Mouse (Mus musculus) intestine, embryonic 14.5 days (tissue): ENCODE data around the gene Chrm3. TPM values are rescaled to one million over a fixed set of nuclear protein-coding genes. Genes with fewer than 3 reads are reported as not detected.

Experiments used
- ATAC-seq: fragments of 200-750 bp; cut with Nextera tagmentation; replicated peaks from 2 replicates; pipeline ENCODE4 v1.8.0; 2017; ENCODE audit warnings: low read depth, moderate number of reproducible peaks, moderate TSS enrichment, moderate library complexity; ENCODE audit not compliant: low FRiP score, low TSS enrichment
- DNase-seq: peaks from one replicate; pipeline ENCODE4 v3.0.0-alpha.2; 2018; ENCODE audit warnings: low spot score
- H3K27ac ChIP-seq: fragments of 300-500 bp; sonication (generic); 2 replicates; pipeline ENCODE4 v1.5.1; 2014; ENCODE audit warnings: low read depth, mild to moderate bottlenecking, control low read depth
- H3K27me3 ChIP-seq: fragments of 300-500 bp; sonication (generic); replicated peaks from 2 replicates; pipeline ENCODE4 v1.6.1; 2014; ENCODE audit warnings: low read length, control low read depth; ENCODE audit not compliant: control insufficient read depth, insufficient read depth
- H3K36me3 ChIP-seq: fragments of 300-500 bp; sonication (generic); 2 replicates; pipeline ENCODE4 v1.6.1; 2014; ENCODE audit warnings: low read length, control low read depth; ENCODE audit not compliant: control insufficient read depth, insufficient read depth
- H3K4me1 ChIP-seq: fragments of 300-500 bp; sonication (generic); replicated peaks from 2 replicates; pipeline ENCODE4 v1.6.1; 2014; ENCODE audit warnings: low read length, control low read depth, mixed read lengths; ENCODE audit not compliant: control insufficient read depth, insufficient read depth
- H3K4me2 ChIP-seq: fragments of 300-500 bp; sonication (generic); 2 replicates; pipeline ENCODE4 v1.6.1; 2014; ENCODE audit warnings: low read length
- H3K4me3 ChIP-seq: fragments of 300-500 bp; sonication (generic); 2 replicates; pipeline ENCODE4 v1.5.1; 2014; ENCODE audit warnings: low read depth, low read length, control low read depth, mixed read lengths
- H3K9ac ChIP-seq: fragments of 300-500 bp; sonication (generic); 2 replicates; pipeline ENCODE4 v1.6.1; 2014; ENCODE audit warnings: mild to moderate bottlenecking, low read length
- H3K9me3 ChIP-seq: fragments of 300-500 bp; sonication (generic); 2 replicates; pipeline ENCODE4 v1.6.1; 2016; ENCODE audit warnings: low read length, control low read depth; ENCODE audit not compliant: control insufficient read depth
- WGBS: fragments of 180-500 bp; shearing (Covaris S2); extraction: QIAGEN DNeasy Blood & Tissue Kit; methylation state at CpG from one replicate; pipeline ENCODE4 v1.1.7; 2014; 5-methylcytosine and 5-hydroxymethylcytosine counted together
- polyA plus RNA-seq: library from polyadenylated mRNA; unstranded; fragments of >200 nt; fragmentation: Nextera tagmentation; extraction: Ambion mirVana; gene quantifications from 2 replicates; pipeline ENCODE4 v1.2.1, GENCODE M21; 2014

Gene Chrm3
- polyA plus RNA-seq, 1 experiment from 2014 or later: 1.6 TPM

DNA sequence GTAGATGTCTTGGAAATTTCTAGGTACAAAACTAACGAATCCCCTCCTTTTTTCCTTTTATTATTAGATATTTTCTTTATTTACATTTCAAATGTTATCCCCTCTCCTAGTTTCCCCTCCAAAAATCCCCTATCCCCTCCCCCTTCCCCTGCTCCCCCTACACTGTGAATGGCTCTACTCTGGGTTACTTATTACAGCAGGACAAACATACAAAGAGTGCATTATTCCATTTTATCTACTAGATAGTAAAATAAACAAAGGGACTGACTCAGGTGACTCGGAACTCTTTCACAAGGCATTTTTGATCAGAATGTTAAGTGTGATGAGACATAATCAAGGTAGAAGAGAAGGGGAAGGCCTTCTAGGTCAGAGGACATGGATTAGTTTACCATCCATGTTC lies 148.5 kb downstream of the Chrm3 start:
- Histone ChIP-seq H3K9me3 (no peaks in the 10 kb centered on the region), H3K4me3 (no peak overlapping the region), H3K27me3 (no peaks in the 10 kb centered on the region), H3K4me2 (no peak overlapping the region), H3K4me1 (no peaks in the 10 kb centered on the region), H3K9ac (no peak overlapping the region), H3K27ac (no peak overlapping the region), H3K36me3 (no peaks in the 10 kb centered on the region)
- DNase-seq (no peak), ATAC-seq (0 out of 2 replicates have a peak, but pooled peaks have one; percentile 15)
- 76% methylated on average over 2 of the region's 2 CpGs for WGBS

DNA sequence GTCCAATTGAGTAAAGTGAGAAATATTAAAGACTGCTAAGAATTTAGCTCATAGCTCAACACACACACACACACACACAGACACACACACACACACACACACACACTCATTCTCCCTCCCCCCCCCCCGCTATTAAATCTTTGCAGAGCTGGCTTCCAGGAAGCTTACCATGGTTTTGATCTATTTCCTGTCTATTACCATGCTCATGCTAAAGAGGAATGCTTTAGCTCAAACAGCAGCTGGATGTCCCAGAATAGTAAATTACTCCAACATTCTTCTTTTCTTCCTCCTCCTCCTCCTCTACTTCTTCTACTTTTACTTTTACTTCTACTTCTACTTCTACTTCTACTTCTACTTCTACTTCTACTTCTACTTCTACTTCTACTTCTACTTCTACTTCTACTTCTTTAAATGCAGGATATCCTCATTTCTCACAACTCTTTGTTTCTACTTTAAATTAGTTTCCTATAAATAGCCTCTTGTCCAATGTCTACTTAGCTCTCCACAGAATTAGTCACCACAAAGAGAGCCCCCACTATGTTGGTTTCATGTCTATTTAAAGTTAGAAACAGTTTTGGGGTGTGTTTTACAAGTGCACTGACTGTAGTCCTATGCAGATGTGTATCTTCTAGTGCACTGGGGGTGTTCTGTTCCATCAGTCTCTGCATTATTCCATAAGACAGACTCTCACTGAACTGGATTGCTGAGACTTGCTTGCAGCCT lies 150.0 kb downstream of the Chrm3 start:
- DNase-seq (no peak), ATAC-seq (no peak)
- H3K4me3 ChIP-seq: no peak overlapping the region
- 33% methylated on average over 1 of the region's 1 CpGs for WGBS
- H3K4me2 ChIP-seq: no peak overlapping the region
- H3K9ac ChIP-seq: no peak overlapping the region
- no peaks in the 10 kb centered on the region for H3K27me3 ChIP-seq
- no peaks in the 10 kb centered on the region for H3K4me1 ChIP-seq
- no peaks in the 10 kb centered on the region for H3K9me3 ChIP-seq
- no peaks in the 10 kb centered on the region for H3K36me3 ChIP-seq
- H3K27ac ChIP-seq: no peak overlapping the region

DNA sequence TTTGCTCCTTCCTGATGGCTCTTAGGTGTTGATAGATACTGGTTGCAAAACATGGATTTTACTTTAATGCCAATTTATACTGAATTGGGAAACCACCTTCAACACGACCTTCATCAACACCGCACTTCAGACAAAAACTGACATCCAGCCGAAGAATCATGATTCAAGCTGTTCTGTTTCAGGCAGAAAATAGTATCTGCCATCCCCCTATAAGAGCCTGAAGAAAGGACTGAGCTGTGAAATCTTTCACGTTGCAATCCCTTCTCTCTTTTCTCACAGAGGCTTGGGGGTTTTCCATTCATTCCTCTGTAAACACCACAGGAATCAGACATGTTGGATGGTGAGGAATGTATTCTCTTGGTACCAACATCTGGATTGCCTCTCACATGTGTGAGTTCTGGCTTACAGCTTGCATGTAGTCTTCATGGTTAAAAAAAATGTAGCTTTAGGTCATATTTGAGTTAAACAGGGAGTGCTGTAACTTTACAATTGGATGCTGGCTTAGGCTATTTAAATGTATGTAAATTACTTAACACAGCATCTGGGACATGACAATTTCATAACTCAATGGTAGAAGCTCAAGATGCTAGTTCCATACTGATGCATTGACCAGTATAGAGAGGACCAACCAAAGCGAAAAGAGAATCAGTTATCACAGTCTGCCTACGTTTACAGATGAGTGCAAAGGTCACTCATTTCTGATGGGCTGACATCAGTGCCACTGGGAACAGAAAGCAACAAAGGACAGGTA lies 161.3 kb downstream of the Chrm3 start:
- ATAC-seq: no peak
- Histone ChIP-seq H3K27ac (no peak overlapping the region), H3K9ac (no peak overlapping the region), H3K9me3 (no peaks in the 10 kb centered on the region), H3K36me3 (no peaks in the 10 kb centered on the region), H3K4me1 (no peaks in the 10 kb centered on the region), H3K27me3 (no peaks in the 10 kb centered on the region), H3K4me2 (no peak overlapping the region), H3K4me3 (no peak overlapping the region)
- DNase-seq: no peak
- 78% methylated on average over 6 of the region's 6 CpGs for WGBS

DNA sequence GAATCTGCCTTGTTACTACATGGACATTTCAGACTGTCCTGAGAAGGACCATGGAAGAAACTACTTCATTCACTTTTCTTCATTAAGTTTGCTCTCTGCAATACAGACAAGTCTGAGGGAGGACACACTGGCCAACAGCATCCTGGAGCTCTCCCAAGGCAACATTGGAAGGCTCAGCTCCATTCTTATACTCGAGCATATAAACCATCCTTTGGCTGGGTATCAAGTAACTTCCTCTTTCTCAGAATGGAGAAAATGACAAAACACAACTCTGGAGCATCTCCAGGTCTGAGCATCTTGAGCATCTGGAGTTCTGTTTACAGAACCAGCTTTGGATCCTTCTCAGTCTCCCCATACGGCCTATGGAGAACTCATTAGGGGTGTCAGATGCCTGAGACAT lies 170.8 kb downstream of the Chrm3 start:
- H3K9me3 ChIP-seq: no peaks in the 10 kb centered on the region
- no peaks in the 10 kb centered on the region for H3K27me3 ChIP-seq
- peaks cover 4% of the 10 kb centered on the region; the same call in 1 of the 2 replicates for H3K4me1 ChIP-seq
- no peak for DNase-seq
- no peaks in the 10 kb centered on the region for H3K36me3 ChIP-seq
- 38% methylated on average over 2 of the region's 2 CpGs for WGBS
- no peak overlapping the region for H3K27ac ChIP-seq
- no peak overlapping the region for H3K4me3 ChIP-seq
- ATAC-seq: no peak
- no peak overlapping the region for H3K9ac ChIP-seq
- H3K4me2 ChIP-seq: no peak overlapping the region

DNA sequence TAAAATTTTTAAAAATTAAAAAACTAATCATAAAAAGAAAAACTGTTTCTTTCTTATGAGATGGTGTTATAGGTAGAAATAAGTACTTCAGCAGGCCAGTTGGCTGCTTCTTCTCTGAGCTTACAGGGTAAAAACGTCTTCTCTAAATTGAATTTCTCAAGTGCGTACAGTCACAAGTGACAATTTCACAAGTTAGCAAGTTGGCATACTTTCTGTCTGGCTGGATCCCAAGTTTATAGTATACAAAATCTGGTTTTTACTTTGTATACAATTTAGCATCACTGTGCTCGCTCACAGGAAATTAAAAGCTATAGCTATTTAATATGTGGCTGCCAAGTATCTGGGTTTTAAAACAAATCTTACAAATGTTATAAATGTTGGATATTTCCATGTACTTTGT lies 172.7 kb downstream of the Chrm3 start:
- peaks cover 4% of the 10 kb centered on the region; the same call in 1 of the 2 replicates for H3K4me1 ChIP-seq
- no peak for DNase-seq
- no peaks in the 10 kb centered on the region for H3K9me3 ChIP-seq
- H3K27ac ChIP-seq: no peak overlapping the region
- 51% methylated on average over 3 of the region's 3 CpGs for WGBS
- H3K9ac ChIP-seq: no peak overlapping the region
- H3K4me2 ChIP-seq: no peak overlapping the region
- no peak for ATAC-seq
- H3K4me3 ChIP-seq: no peak overlapping the region
- no peaks in the 10 kb centered on the region for H3K36me3 ChIP-seq
- no peaks in the 10 kb centered on the region for H3K27me3 ChIP-seq

DNA sequence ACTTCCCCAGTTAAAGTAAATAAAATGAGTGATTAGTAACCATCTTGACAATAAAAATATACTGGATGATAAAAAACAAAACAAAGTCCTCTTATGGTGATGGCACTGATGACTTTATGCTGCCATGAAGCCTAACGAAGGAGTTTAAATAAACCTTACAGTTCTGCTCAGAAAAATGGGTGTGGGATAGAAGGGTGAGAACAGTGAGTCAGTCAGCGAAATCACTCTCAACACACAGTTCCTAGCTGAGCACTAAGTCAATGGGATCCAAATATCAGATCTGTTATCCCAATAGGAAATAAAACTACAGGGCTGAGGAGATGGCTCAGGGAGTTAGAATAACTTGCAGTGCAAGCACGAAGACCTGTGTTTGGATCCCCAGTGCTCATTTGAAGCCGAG lies 176.8 kb downstream of the Chrm3 start:
- no peaks in the 10 kb centered on the region for H3K9me3 ChIP-seq
- peaks cover 4% of the 10 kb centered on the region; the same call in 1 of the 2 replicates for H3K4me1 ChIP-seq
- H3K27ac ChIP-seq: no peak overlapping the region
- H3K27me3 ChIP-seq: no peaks in the 10 kb centered on the region
- H3K36me3 ChIP-seq: no peaks in the 10 kb centered on the region
- no peak for ATAC-seq
- no peak overlapping the region for H3K4me2 ChIP-seq
- H3K9ac ChIP-seq: no peak overlapping the region
- H3K4me3 ChIP-seq: no peak overlapping the region
- WGBS: 84% methylated on average over 4 of the region's 4 CpGs
- DNase-seq: no peak

DNA sequence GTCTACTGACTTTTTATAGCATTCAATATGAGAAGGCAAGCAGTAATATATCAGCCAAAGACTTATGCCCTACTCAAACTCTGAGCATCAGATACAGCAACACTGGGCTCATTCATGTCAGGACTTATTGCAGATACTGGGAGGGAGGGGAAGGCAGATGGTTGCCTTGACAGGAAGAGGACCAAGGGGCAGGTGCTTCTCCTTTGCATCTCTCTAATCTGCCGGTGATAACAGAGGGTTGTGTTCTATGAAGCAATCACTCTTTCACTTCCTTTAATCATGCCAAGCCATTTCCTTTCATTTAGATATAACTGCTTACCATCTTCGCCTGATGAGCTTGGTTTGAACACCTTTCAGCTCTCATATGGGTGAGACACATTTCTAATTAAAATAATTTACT lies 177.9 kb downstream of the Chrm3 start:
- Histone ChIP-seq H3K4me2 (no peak overlapping the region), H3K27me3 (no peaks in the 10 kb centered on the region), H3K9me3 (no peaks in the 10 kb centered on the region), H3K36me3 (no peaks in the 10 kb centered on the region), H3K9ac (no peak overlapping the region), H3K4me3 (no peak overlapping the region), H3K27ac (no peak overlapping the region), H3K4me1 (no peaks in the 10 kb centered on the region)
- ATAC-seq (no peak), DNase-seq (no peak)
- 83% methylated on average over 2 of the region's 2 CpGs for WGBS

DNA sequence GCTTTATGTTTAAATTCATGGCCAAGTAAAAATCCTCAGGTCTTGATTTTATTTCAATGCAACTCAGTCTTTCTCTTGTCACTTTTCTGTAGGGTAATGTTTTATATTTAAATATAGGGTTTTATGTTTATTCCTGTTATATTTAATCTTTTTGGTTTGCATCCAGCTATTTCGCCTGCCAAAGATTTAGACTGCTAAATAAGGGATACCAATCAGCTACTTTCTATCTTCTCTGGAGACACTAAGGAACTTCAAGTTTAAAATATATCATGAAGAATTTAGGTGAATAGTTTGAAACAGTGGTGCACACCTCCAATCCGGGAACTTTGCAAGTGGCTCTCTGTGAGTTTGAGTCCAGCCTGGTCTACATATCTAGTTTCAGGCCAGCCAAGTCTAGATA lies 190.1 kb downstream of the Chrm3 start:
- no peaks in the 10 kb centered on the region for H3K36me3 ChIP-seq
- ATAC-seq: no peak
- H3K4me3 ChIP-seq: no peak overlapping the region
- WGBS: 90% methylated on average over 2 of the region's 2 CpGs
- no peaks in the 10 kb centered on the region for H3K4me1 ChIP-seq
- no peak overlapping the region for H3K27ac ChIP-seq
- no peaks in the 10 kb centered on the region for H3K9me3 ChIP-seq
- no peak overlapping the region for H3K9ac ChIP-seq
- no peaks in the 10 kb centered on the region for H3K27me3 ChIP-seq
- no peak for DNase-seq
- no peak overlapping the region for H3K4me2 ChIP-seq

DNA sequence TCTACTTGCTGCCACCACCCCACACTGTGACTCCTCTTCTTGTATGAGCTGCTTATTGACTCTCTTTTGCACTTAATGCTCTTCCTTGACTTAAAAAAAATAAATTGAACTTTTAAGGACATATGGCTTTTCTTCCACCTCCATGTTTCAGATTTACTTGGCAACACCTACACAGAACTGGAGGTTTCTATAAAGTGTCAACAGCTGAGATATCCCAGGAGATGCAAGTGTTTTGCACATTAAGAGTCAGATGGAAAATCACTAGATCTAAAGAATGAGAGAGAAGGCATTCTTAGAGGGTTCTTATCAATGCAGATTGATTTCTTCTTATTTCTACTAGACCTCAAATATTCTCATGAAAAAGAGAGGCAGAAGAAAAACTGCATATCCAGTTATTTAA lies 197.3 kb downstream of the Chrm3 start:
- no peak overlapping the region for H3K27ac ChIP-seq
- H3K9me3 ChIP-seq: no peaks in the 10 kb centered on the region
- H3K4me3 ChIP-seq: no peak overlapping the region
- DNase-seq: no peak
- no peaks in the 10 kb centered on the region for H3K27me3 ChIP-seq
- no peaks in the 10 kb centered on the region for H3K36me3 ChIP-seq
- no peak overlapping the region for H3K4me2 ChIP-seq
- H3K4me1 ChIP-seq: no peaks in the 10 kb centered on the region
- ATAC-seq: no peak
- no peak overlapping the region for H3K9ac ChIP-seq
